Mouse (Mus musculus) adrenal gland, adult 2 months (tissue): ENCODE measurements around the gene Slc16a4. TPM values are rescaled to one million over a fixed set of nuclear protein-coding genes. Genes with fewer than 3 reads are reported as not detected.
A peak's percentile ranks its signal among the peaks of the same experiment; 100 is the strongest.

ENCODE experiments used
- DNase-seq: peaks from one replicate; pipeline ENCODE4 v3.0.0; 2021
- long read RNA-seq: library from polyadenylated mRNA; stranded (forward); transcript quantifications from one replicate; pipeline ENCODE4 v2.0.0, GENCODE M21; 2021
- polyA plus RNA-seq: library from polyadenylated mRNA; depleted of rRNA; stranded (reverse); fragments of >200 nt; gene quantifications from 2 replicates; pipeline ENCODE4 v1.2.3, GENCODE M21; 2012; rRNA removed
- total RNA-seq, 2 experiments: library from RNA; stranded (reverse); gene quantifications; 2 replicates each; pipeline ENCODE4 v1.2.3; 2021

Gene Slc16a4
- total RNA-seq (under 1 TPM; 0.32 to 0.59 TPM), polyA plus RNA-seq (0.11 and 0.16 TPM in 2 replicates)
- long read RNA-seq, partial matches to known transcripts, result 0 of 2 reads
- long read RNA-seq, other reads (novel, unspliced or antisense), result 0 of 2 reads

GRCm38 (mm10) chr3:107290764-107291381, at the start of gene Slc16a4:
TSS of gene Slc16a4 (plus strand) at chr3:107291230.
- no peak for DNase-seq

- no peak for DNase-seq
Measured at GRCm38 (mm10) chr3:107241389-107242094, 49.5 kb upstream of the Slc16a4 start.

- DNase-seq, result no peak
Measured at GRCm38 (mm10) chr3:107246876-107247275, 44.2 kb upstream of the Slc16a4 start.

- no peak for DNase-seq
Measured at GRCm38 (mm10) chr3:107249042-107249441, 42.0 kb upstream of the Slc16a4 start.

- DNase-seq, result no peak
Measured at GRCm38 (mm10) chr3:107250320-107250719, 40.7 kb upstream of the Slc16a4 start.

- DNase-seq, result no peak
Measured at GRCm38 (mm10) chr3:107252035-107252434, 39.0 kb upstream of the Slc16a4 start.

- no peak for DNase-seq
Measured at GRCm38 (mm10) chr3:107253925-107254324, 37.1 kb upstream of the Slc16a4 start.

GRCm38 (mm10) chr3:107255992-107256391, 35.0 kb upstream of the Slc16a4 start:
- DNase-seq, result no peak

- no peak for DNase-seq
Measured at GRCm38 (mm10) chr3:107256724-107257123, 34.3 kb upstream of the Slc16a4 start.

GRCm38 (mm10) chr3:107257924-107258323, 33.1 kb upstream of the Slc16a4 start:
- no peak for DNase-seq

- DNase-seq, result peak; percentile 23
Measured at GRCm38 (mm10) chr3:107260956-107261850, 29.8 kb upstream of the Slc16a4 start.

- peak; percentile 60 for DNase-seq
Measured at GRCm38 (mm10) chr3:107261851-107262165, 29.2 kb upstream of the Slc16a4 start.

GRCm38 (mm10) chr3:107266814-107267345, 24.1 kb upstream of the Slc16a4 start:
- DNase-seq, result peak; percentile 48

- no peak for DNase-seq
Measured at GRCm38 (mm10) chr3:107272433-107272832, 18.6 kb upstream of the Slc16a4 start.

GRCm38 (mm10) chr3:107273820-107274219, 17.2 kb upstream of the Slc16a4 start:
- DNase-seq, result peak; percentile 69

- no peak for DNase-seq
Measured at GRCm38 (mm10) chr3:107275351-107275750, 15.7 kb upstream of the Slc16a4 start.

- no peak for DNase-seq
Measured at GRCm38 (mm10) chr3:107275996-107276395, 15.0 kb upstream of the Slc16a4 start.

- no peak for DNase-seq
Measured at GRCm38 (mm10) chr3:107276626-107277025, 14.4 kb upstream of the Slc16a4 start.

- peak; percentile 93 for DNase-seq
Measured at GRCm38 (mm10) chr3:107278479-107279269, 12.4 kb upstream of the Slc16a4 start, which contains the start of gene Lamtor5. TSS of gene Lamtor5 (plus strand) at chr3:107278858.

GRCm38 (mm10) chr3:107286123-107286522, 4.9 kb upstream of the Slc16a4 start:
- no peak for DNase-seq

- DNase-seq, result no peak
Measured at GRCm38 (mm10) chr3:107287346-107287745, 3.7 kb upstream of the Slc16a4 start.
